Mouse (Mus musculus): Measurements from ENCODE around the gene Adh6a. TPM values are rescaled to one million over a fixed set of nuclear protein-coding genes. Genes with fewer than 3 reads are reported as not detected.

Adh6a gene
- polyA plus RNA-seq, 2 experiments, result 0.28 TPM; not detected in 1

- ATAC-seq (ENCODE audit: low FRiP score, low read depth), result no peak
- Histone ChIP-seq H3K27ac (replicated peaks; ENCODE audit: low read depth, low read length) (no peak overlapping the region), H3K4me2 (replicated peaks; ENCODE audit: low read depth, low read length, severe bottlenecking) (no peak overlapping the region), H3K36me3 (ENCODE audit: control insufficient read depth, insufficient read depth, low read length) (no peaks in the 10 kb centered on the region), H3K9ac (ENCODE audit: low read depth, low read length, severe bottlenecking) (no peak overlapping the region), H3K27me3 (ENCODE audit: control insufficient read depth, insufficient read depth, low read length) (no peaks in the 10 kb centered on the region), H3K9me3 (ENCODE audit: control insufficient read depth, low read length) (0 out of 2 replicates have a peak, but pooled peaks cover 5% of the 10 kb centered on the region), H3K4me3 (replicated peaks; ENCODE audit: low read length) (no peak overlapping the region), H3K4me1 (ENCODE audit: control insufficient read depth, insufficient read depth, low read length) (no peaks in the 10 kb centered on the region)
- no peak for TF ChIP-seq POLR2A (IDR thresholded peaks at IDR 0.05; ENCODE audit: borderline replicate concordance, extremely low read depth, insufficient read depth, insufficient read length)
- 89% methylated on average over 4 of the region's 4 CpGs for WGBS
- DNase-seq (ENCODE audit: low spot score), result no peak
Observed at GRCm38 (mm10) chr3:138291529-138292117, 21.5 kb upstream of the Adh6a start.

- 90% methylated on average over 7 of the region's 7 CpGs for WGBS
Observed at GRCm38 (mm10) chr3:138293298-138293895, 19.7 kb upstream of the Adh6a start.

DNA sequence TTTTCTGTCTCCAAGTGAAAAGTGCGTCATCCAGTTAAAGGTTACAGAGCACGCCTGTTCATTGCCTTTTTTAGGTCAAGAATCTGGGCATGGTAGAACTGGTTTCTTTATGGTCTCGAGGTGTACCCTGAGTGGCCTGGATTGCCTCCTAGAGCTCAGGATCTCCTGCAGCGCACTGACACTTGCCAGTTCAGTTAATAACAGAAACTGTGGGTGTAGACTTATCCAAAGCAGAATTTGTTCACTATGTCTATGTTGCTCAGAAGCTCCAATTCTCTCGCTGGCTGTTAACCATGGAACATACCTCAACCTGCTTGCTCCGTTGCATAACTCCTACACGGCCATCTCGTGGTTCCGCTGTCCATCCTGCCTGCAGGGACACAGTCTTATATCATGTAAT, 13.0 kb upstream of the Adh6a start:
- peaks cover 6% of the 10 kb centered on the region for H3K4me1 ChIP-seq (ENCODE audit: control insufficient read depth, insufficient read depth, low read length)
- DNase-seq (ENCODE audit: low spot score), result no peak
- no peak for ATAC-seq (ENCODE audit: low FRiP score, low read depth)
- H3K36me3 ChIP-seq (ENCODE audit: control insufficient read depth, insufficient read depth, low read length), result no peaks in the 10 kb centered on the region
- TF ChIP-seq POLR2A (IDR thresholded peaks at IDR 0.05; ENCODE audit: borderline replicate concordance, extremely low read depth, insufficient read depth, insufficient read length), result no peak
- no peak overlapping the region for H3K4me2 ChIP-seq (replicated peaks; ENCODE audit: low read depth, low read length, severe bottlenecking)
- H3K27ac ChIP-seq (replicated peaks; ENCODE audit: low read depth, low read length), result no peak overlapping the region
- H3K27me3 ChIP-seq (ENCODE audit: control insufficient read depth, insufficient read depth, low read length), result no peaks in the 10 kb centered on the region
- H3K9me3 ChIP-seq (ENCODE audit: control insufficient read depth, low read length), result 0 out of 2 replicates have a peak, but pooled peaks cover 13% of the 10 kb centered on the region
- no peak overlapping the region for H3K9ac ChIP-seq (ENCODE audit: low read depth, low read length, severe bottlenecking)
- WGBS, result 91% methylated on average over 9 of the region's 9 CpGs
- H3K4me3 ChIP-seq (replicated peaks; ENCODE audit: low read length), result no peak overlapping the region

More at GRCm38 (mm10) chr3:138293298-138293895, 19.7 kb upstream of the Adh6a start:
- Histone ChIP-seq H3K9ac (ENCODE audit: low read depth, low read length, severe bottlenecking) (no peak overlapping the region), H3K27ac (replicated peaks; ENCODE audit: low read depth, low read length) (no peak overlapping the region), H3K4me2 (replicated peaks; ENCODE audit: low read depth, low read length, severe bottlenecking) (no peak overlapping the region), H3K4me1 (ENCODE audit: control insufficient read depth, insufficient read depth, low read length) (no peaks in the 10 kb centered on the region), H3K9me3 (ENCODE audit: control insufficient read depth, low read length) (0 out of 2 replicates have a peak, but pooled peaks cover 8% of the 10 kb centered on the region), H3K27me3 (ENCODE audit: control insufficient read depth, insufficient read depth, low read length) (no peaks in the 10 kb centered on the region), H3K36me3 (ENCODE audit: control insufficient read depth, insufficient read depth, low read length) (no peaks in the 10 kb centered on the region), H3K4me3 (replicated peaks; ENCODE audit: low read length) (no peak overlapping the region)
- no peak for TF ChIP-seq POLR2A (IDR thresholded peaks at IDR 0.05; ENCODE audit: borderline replicate concordance, extremely low read depth, insufficient read depth, insufficient read length)
- ATAC-seq (ENCODE audit: low FRiP score, low read depth), result no peak
- DNase-seq (ENCODE audit: low spot score), result no peak

DNA sequence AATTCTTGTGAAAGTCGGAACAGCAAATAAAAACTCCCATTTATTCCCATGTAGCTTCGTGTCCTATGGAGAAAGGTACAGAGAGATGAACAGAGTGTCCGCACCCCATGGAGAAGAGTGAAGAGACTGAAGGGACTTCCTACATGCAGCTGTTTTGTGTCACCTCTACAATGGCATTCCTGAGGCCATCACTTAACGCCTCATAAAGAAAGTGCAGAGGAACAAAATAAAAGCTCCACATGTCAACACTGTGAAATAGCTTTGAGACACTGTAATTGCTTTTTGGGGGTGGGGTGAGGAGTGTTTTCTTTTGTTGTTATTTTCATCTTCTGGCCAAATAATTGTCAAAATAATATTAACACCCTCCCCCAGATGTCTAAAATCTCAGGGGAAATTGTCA, 10.4 kb upstream of the Adh6a start:
- Histone ChIP-seq H3K27me3 (ENCODE audit: control insufficient read depth, insufficient read depth, low read length) (no peaks in the 10 kb centered on the region), H3K4me2 (replicated peaks; ENCODE audit: low read depth, low read length, severe bottlenecking) (no peak overlapping the region), H3K9me3 (ENCODE audit: control insufficient read depth, low read length) (0 out of 2 replicates have a peak, but pooled peaks cover 8% of the 10 kb centered on the region), H3K9ac (ENCODE audit: low read depth, low read length, severe bottlenecking) (no peak overlapping the region), H3K4me3 (replicated peaks; ENCODE audit: low read length) (no peak overlapping the region), H3K4me1 (ENCODE audit: control insufficient read depth, insufficient read depth, low read length) (peaks cover 8% of the 10 kb centered on the region), H3K36me3 (ENCODE audit: control insufficient read depth, insufficient read depth, low read length) (no peaks in the 10 kb centered on the region), H3K27ac (replicated peaks; ENCODE audit: low read depth, low read length) (no peak overlapping the region)
- ATAC-seq (ENCODE audit: low FRiP score, low read depth) (peak; percentile 35; the same call in 1 of the 2 replicates), DNase-seq (ENCODE audit: low spot score) (no peak)
- TF ChIP-seq POLR2A (IDR thresholded peaks at IDR 0.05; ENCODE audit: borderline replicate concordance, extremely low read depth, insufficient read depth, insufficient read length), result no peak
- 44% methylated on average over 4 of the region's 4 CpGs for WGBS

DNA sequence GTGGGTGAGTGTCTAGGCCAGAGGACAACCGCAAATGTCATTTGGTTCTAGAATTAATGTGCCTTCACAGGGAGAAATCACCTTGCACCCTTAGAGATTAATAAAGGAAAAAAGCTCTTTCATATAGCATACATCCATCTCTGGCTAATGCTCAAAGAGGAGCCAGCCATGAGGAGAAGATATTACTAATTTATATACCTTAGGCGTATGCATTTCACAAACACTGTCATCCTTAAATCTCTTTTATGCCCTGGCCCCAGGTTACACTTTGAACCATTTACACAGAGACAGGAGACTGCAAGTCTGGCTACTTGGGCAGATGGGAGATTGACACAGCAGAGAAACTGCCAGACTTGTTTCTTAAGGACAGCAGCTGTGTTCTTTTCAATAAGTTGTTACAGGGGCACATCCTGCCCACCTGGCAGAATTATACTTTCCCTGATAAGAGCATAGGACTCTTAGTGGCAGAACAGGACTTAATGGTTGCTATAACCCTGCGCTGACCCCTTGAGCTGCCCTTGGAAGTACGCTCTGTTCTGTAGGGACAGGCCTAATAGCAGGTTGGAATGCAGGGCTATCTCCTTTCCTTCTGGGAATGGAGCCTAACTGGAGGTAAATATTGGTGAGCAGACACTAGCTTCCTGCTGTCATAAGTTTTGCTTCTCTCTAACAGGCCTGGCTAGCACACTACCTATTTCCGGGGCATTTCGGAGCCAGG, 9.2 kb upstream of the Adh6a start:
- H3K9ac ChIP-seq (ENCODE audit: low read depth, low read length, severe bottlenecking), result no peak overlapping the region
- WGBS, result 58% methylated on average over 6 of the region's 6 CpGs
- no peak for TF ChIP-seq POLR2A (IDR thresholded peaks at IDR 0.05; ENCODE audit: borderline replicate concordance, extremely low read depth, insufficient read depth, insufficient read length)
- DNase-seq (ENCODE audit: low spot score) (no peak), ATAC-seq (ENCODE audit: low FRiP score, low read depth) (no peak)
- no peaks in the 10 kb centered on the region for H3K9me3 ChIP-seq (ENCODE audit: control insufficient read depth, low read length)
- H3K4me1 ChIP-seq (ENCODE audit: control insufficient read depth, insufficient read depth, low read length), result peaks cover 8% of the 10 kb centered on the region
- H3K4me2 ChIP-seq (replicated peaks; ENCODE audit: low read depth, low read length, severe bottlenecking), result no peak overlapping the region
- no peak overlapping the region for H3K4me3 ChIP-seq (replicated peaks; ENCODE audit: low read length)
- H3K27me3 ChIP-seq (ENCODE audit: control insufficient read depth, insufficient read depth, low read length), result no peaks in the 10 kb centered on the region
- no peaks in the 10 kb centered on the region for H3K36me3 ChIP-seq (ENCODE audit: control insufficient read depth, insufficient read depth, low read length)
- no peak overlapping the region for H3K27ac ChIP-seq (replicated peaks; ENCODE audit: low read depth, low read length)
